Mouse (Mus musculus) heart, postnatal 0 days (tissue): ENCODE data around the gene Hvcn1.

ENCODE experiments used
- CTCF ChIP-seq: IDR thresholded peaks from 2 replicates; pipeline ENCODE4 v1.5.1; 2016; ENCODE audit warnings: antibody characterized with exemption, control low read depth, low read depth
- EP300 ChIP-seq: IDR thresholded peaks from 2 replicates; pipeline ENCODE4 v1.6.1; 2016; ENCODE audit warnings: antibody characterized with exemption, low read depth

GRCm38 (mm10) chr5:122263933-122264905 is 57.6 kb downstream of the Hvcn1 start, which contains the start of gene Tctn1:
- TF ChIP-seq CTCF (no peak), EP300 (no peak)
